ENCODE assay signal across 10 mouse cellular contexts in the genomic region with DNA sequence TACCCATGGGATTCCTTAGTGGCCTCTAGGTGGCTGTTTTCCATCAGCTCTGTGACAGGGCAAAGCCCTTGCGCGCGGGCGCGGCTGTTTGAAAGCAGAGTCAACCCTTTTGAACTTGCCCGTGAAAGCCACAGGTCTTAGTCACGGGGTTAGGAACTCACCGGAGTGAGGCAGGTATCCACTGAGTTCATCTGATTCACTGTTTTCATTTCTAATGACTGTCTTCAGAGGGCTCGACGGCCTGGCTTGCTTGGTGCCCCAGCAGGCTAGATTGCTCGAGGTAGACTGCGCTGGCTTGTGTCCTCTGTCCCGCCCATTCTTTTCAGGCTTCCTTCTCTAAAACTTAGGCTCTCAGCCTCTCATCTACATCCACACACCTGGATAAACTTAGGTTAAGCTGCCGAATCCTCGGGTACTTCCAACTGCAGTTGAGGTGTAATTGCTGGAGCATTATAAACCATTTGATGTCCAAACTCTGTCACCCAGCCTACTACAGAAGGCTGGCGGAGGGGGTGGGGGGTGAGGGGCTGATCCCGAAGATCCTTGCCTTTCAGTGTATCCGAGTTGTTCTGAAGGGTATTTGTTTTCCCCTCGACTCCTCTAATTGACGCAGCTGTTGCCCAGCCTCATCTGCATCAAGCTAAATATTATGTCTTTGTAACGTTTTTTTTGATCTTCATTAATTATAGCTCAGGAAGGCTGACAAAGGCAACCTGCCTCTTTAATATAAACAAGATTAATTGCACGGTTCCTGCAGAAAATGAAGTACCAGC. TPM values are rescaled to one million over a fixed set of nuclear protein-coding genes. Genes with fewer than 3 reads are reported as not detected.
DNase-seq lines count a peak whose midpoint lies in the region; ATAC-seq and TF ChIP-seq lines count a peak whose summit lies in the region.
"Had no signal": no experiment of that assay in that cellular context is flagged by ENCODE, and none has a peak within 500 bp of the region (broad histone marks: within the 10 kb centered on the region; RNA-seq: fewer than 3 reads in every experiment).

No protein-coding gene starts in this region.

- no peaks in the 10 kb centered on the region for H3K36me3 ChIP-seq in lung, embryonic 14.5 days (ENCODE audit: insufficient read depth)
- H3K36me3 ChIP-seq in embryonic facial prominence, embryonic 12.5 days = no peaks in the 10 kb centered on the region
- no peaks in the 10 kb centered on the region for H3K36me3 ChIP-seq in hindbrain, postnatal 0 days (ENCODE audit: insufficient read depth, low read length)
- no peaks in the 10 kb centered on the region for H3K36me3 ChIP-seq in neural tube, embryonic 12.5 days

- no peak overlapping the region; the same call in 1 of the 2 replicates for H3K4me3 ChIP-seq in lung, embryonic 14.5 days (ENCODE audit: low read depth, low read length)
- no peak overlapping the region for H3K4me3 ChIP-seq in embryonic facial prominence, embryonic 12.5 days
- no peak overlapping the region for H3K4me3 ChIP-seq in hindbrain, postnatal 0 days (ENCODE audit: low read length)
- H3K4me3 ChIP-seq in neural tube, embryonic 12.5 days = no peak overlapping the region

- ATAC-seq in lung, embryonic 14.5 days (ENCODE audit: insufficient read depth) = no peak
- ATAC-seq in embryonic facial prominence, embryonic 12.5 days (ENCODE audit: insufficient number of reproducible peaks, insufficient read depth, low FRiP score, low TSS enrichment) = no peak
- ATAC-seq in hindbrain, postnatal 0 days = no peak
- peak; percentile 61; the same call in 1 of the 2 replicates for ATAC-seq in neural tube, embryonic 12.5 days (ENCODE audit: low FRiP score, low read depth)

- WGBS in lung, embryonic 14.5 days = 7% methylated on average over 22 of the region's 22 CpGs
- 3% methylated on average over 22 of the region's 22 CpGs for WGBS in embryonic facial prominence, embryonic 12.5 days
- WGBS in hindbrain, postnatal 0 days = 12% methylated on average over 22 of the region's 22 CpGs
- 2% methylated on average over 22 of the region's 22 CpGs for WGBS in neural tube, embryonic 12.5 days

- TF ChIP-seq CTCF in lung, embryonic 14.5 days (IDR thresholded peaks at IDR 0.05; ENCODE audit: low read depth) = 0 out of 2 replicates have a peak, but pooled peaks have one; percentile 19
- TF ChIP-seq CTCF in hindbrain, postnatal 0 days (IDR thresholded peaks at IDR 0.05; ENCODE audit: low read depth) = no peak

- no peak overlapping the region for H3K27ac ChIP-seq in lung, embryonic 14.5 days (ENCODE audit: low read depth)
- no peak overlapping the region; the same call in 1 of the 2 replicates for H3K27ac ChIP-seq in embryonic facial prominence, embryonic 12.5 days
- no peak overlapping the region for H3K27ac ChIP-seq in hindbrain, postnatal 0 days
- H3K27ac ChIP-seq in neural tube, embryonic 12.5 days = no peak overlapping the region

- peaks cover 17% of the 10 kb centered on the region for H3K4me1 ChIP-seq in lung, embryonic 14.5 days (ENCODE audit: insufficient read depth)
- H3K4me1 ChIP-seq in embryonic facial prominence, embryonic 12.5 days = peaks cover 21% of the 10 kb centered on the region
- H3K4me1 ChIP-seq in hindbrain, postnatal 0 days (ENCODE audit: insufficient read depth, low read length) = peaks cover 6% of the 10 kb centered on the region; the same call in 1 of the 2 replicates
- peaks cover 21% of the 10 kb centered on the region for H3K4me1 ChIP-seq in neural tube, embryonic 12.5 days

- DNase-seq in lung, embryonic 14.5 days = peak; percentile 34
- DNase-seq in lung, postnatal 25 days (ENCODE audit: low spot score) = no peak
- DNase-seq in hindbrain, postnatal 0 days (ENCODE audit: low spot score) = no peak
- DNase-seq in spleen, adult 18-20 months = no peak
- no peak for DNase-seq in cerebellum, adult 11-12 months
- no peak for DNase-seq in MN1 (ENCODE audit: low spot score)

- no peak overlapping the region for H3K9ac ChIP-seq in lung, embryonic 14.5 days
- no peak overlapping the region for H3K9ac ChIP-seq in embryonic facial prominence, embryonic 12.5 days
- no peak overlapping the region for H3K9ac ChIP-seq in hindbrain, postnatal 0 days (replicated peaks; ENCODE audit: low read length)
- H3K9ac ChIP-seq in neural tube, embryonic 12.5 days = no peak overlapping the region

- H3K4me2 ChIP-seq in lung, embryonic 14.5 days = peak overlapping the region; percentile 46
- H3K4me2 ChIP-seq in embryonic facial prominence, embryonic 12.5 days (replicated peaks) = peak overlapping the region; percentile 39
- H3K4me2 ChIP-seq in hindbrain, postnatal 0 days (ENCODE audit: low read depth, low read length) = peak overlapping the region; percentile 23
- H3K4me2 ChIP-seq in neural tube, embryonic 12.5 days (replicated peaks) = peak overlapping the region; percentile 49

- H3K9me3 ChIP-seq in lung, embryonic 14.5 days (ENCODE audit: low read depth, low read length) = no peaks in the 10 kb centered on the region
- H3K9me3 ChIP-seq in embryonic facial prominence, embryonic 12.5 days = no peaks in the 10 kb centered on the region
- no peaks in the 10 kb centered on the region for H3K9me3 ChIP-seq in hindbrain, postnatal 0 days (ENCODE audit: low read length)
- no peaks in the 10 kb centered on the region for H3K9me3 ChIP-seq in neural tube, embryonic 12.5 days

- no peaks in the 10 kb centered on the region for H3K27me3 ChIP-seq in lung, embryonic 14.5 days (ENCODE audit: insufficient read depth, low read length)
- no peaks in the 10 kb centered on the region for H3K27me3 ChIP-seq in embryonic facial prominence, embryonic 12.5 days
- H3K27me3 ChIP-seq in hindbrain, postnatal 0 days (ENCODE audit: insufficient read depth, low read length) = no peaks in the 10 kb centered on the region
- H3K27me3 ChIP-seq in neural tube, embryonic 12.5 days (replicated peaks) = no peaks in the 10 kb centered on the region
- H3K27me3 ChIP-seq: Patski had no signal

RNA-seq across cellular contexts. Expression of gene Edar, which starts 24.0 kb away (rescaled TPM):
- polyA plus RNA-seq in lung, embryonic 14.5 days (2014; fragmentation: Nextera tagmentation; extraction: Ambion mirVana) = 0.36 and 0.51 TPM in 2 replicates
- 1.1 and 1.4 TPM in 2 replicates for polyA plus RNA-seq in embryonic facial prominence, embryonic 12.5 days (2016; fragmentation: Nextera tagmentation; extraction: Ambion mirVana)
- 0.11 and 0.16 TPM in 2 replicates for total RNA-seq in hindbrain, postnatal 0 days (2014; rRNA removed)
- 0.08 TPM in 2 replicates for polyA plus RNA-seq in hindbrain, postnatal 0 days (2015; fragmentation: Nextera tagmentation; extraction: Ambion mirVana)
- polyA plus RNA-seq in neural tube, embryonic 12.5 days (2016; fragmentation: Nextera tagmentation; extraction: Ambion mirVana) = 0.15 TPM in 1 of 2 replicates, not detected in the other
- total RNA-seq: monocyte, adult 5-6 weeks had no signal
